ENCODE assay signal across 16 mouse cellular contexts in genomic region chr4:70012220-70012580, GRCm38 (mm10).
A peak's percentile ranks its signal among the peaks of the same experiment; 100 is the strongest.
DNase-seq lines count a peak whose midpoint lies in the region; ATAC-seq lines count a peak whose summit lies in the region.
"Had no signal": no experiment of that assay in that cellular context is flagged by ENCODE, and none has a peak within 500 bp of the region (broad histone marks: within the 10 kb centered on the region; RNA-seq: fewer than 3 reads in every experiment).

No protein-coding gene starts in this region.

- H3K4me3 ChIP-seq in embryonic facial prominence, embryonic 14.5 days (ENCODE audit: low read depth, low read length): no peak overlapping the region
- H3K4me3 ChIP-seq in embryonic facial prominence, embryonic 10.5 days: no peak overlapping the region
- H3K4me3 ChIP-seq in midbrain, embryonic 10.5 days: no peak overlapping the region
- no peak overlapping the region for H3K4me3 ChIP-seq in neural tube, embryonic 14.5 days (ENCODE audit: low read depth, low read length)
- H3K4me3 ChIP-seq: left cerebral cortex, adult 2 months; limb, embryonic 12.5 days; stomach, embryonic 15.5 days had no signal

- H3K9me3 ChIP-seq in embryonic facial prominence, embryonic 14.5 days (ENCODE audit: control insufficient read depth, low read length): no peaks in the 10 kb centered on the region
- H3K9me3 ChIP-seq in embryonic facial prominence, embryonic 10.5 days: no peaks in the 10 kb centered on the region
- no peaks in the 10 kb centered on the region for H3K9me3 ChIP-seq in midbrain, embryonic 10.5 days (replicated peaks)
- no peaks in the 10 kb centered on the region for H3K9me3 ChIP-seq in neural tube, embryonic 14.5 days (ENCODE audit: control insufficient read depth, low read length)
- H3K9me3 ChIP-seq: limb, embryonic 12.5 days; stomach, embryonic 15.5 days had no signal

- H3K4me1 ChIP-seq in embryonic facial prominence, embryonic 14.5 days (ENCODE audit: control insufficient read depth, insufficient read depth, low read length): no peaks in the 10 kb centered on the region
- peaks cover 8% of the 10 kb centered on the region for H3K4me1 ChIP-seq in embryonic facial prominence, embryonic 10.5 days
- peaks cover 10% of the 10 kb centered on the region for H3K4me1 ChIP-seq in midbrain, embryonic 10.5 days
- H3K4me1 ChIP-seq in neural tube, embryonic 14.5 days (ENCODE audit: control insufficient read depth, insufficient read depth, low read length): no peaks in the 10 kb centered on the region
- H3K4me1 ChIP-seq: stomach, embryonic 15.5 days had no signal

- H3K27ac ChIP-seq in embryonic facial prominence, embryonic 14.5 days (replicated peaks; ENCODE audit: low read depth, low read length): no peak overlapping the region
- no peak overlapping the region for H3K27ac ChIP-seq in embryonic facial prominence, embryonic 10.5 days (replicated peaks)
- H3K27ac ChIP-seq in midbrain, embryonic 10.5 days (replicated peaks): peak overlapping the region; percentile 42
- no peak overlapping the region for H3K27ac ChIP-seq in neural tube, embryonic 14.5 days (ENCODE audit: low read depth, low read length)
- H3K27ac ChIP-seq: left cerebral cortex, adult 2 months; limb, embryonic 12.5 days; stomach, embryonic 15.5 days had no signal

- H3K9ac ChIP-seq in embryonic facial prominence, embryonic 14.5 days (ENCODE audit: low read depth, low read length): no peak overlapping the region
- no peak overlapping the region for H3K9ac ChIP-seq in neural tube, embryonic 14.5 days (replicated peaks; ENCODE audit: low read depth, low read length)
- H3K9ac ChIP-seq: limb, embryonic 12.5 days; stomach, embryonic 15.5 days had no signal

- H3K36me3 ChIP-seq in embryonic facial prominence, embryonic 14.5 days (ENCODE audit: control insufficient read depth, insufficient read depth, low read length): no peaks in the 10 kb centered on the region
- no peaks in the 10 kb centered on the region for H3K36me3 ChIP-seq in embryonic facial prominence, embryonic 10.5 days (replicated peaks)
- no peaks in the 10 kb centered on the region for H3K36me3 ChIP-seq in midbrain, embryonic 10.5 days
- H3K36me3 ChIP-seq in neural tube, embryonic 14.5 days (ENCODE audit: control insufficient read depth, insufficient read depth, low read length): no peaks in the 10 kb centered on the region
- H3K36me3 ChIP-seq: limb, embryonic 12.5 days; stomach, embryonic 15.5 days had no signal

- DNase-seq in embryonic facial prominence, embryonic 14.5 days (ENCODE audit: low spot score): no peak
- no peak for DNase-seq in embryonic facial prominence, embryonic 10.5 days (ENCODE audit: low spot score)
- peak; percentile 40 to 58 for DNase-seq in right cerebral cortex, postnatal 10 days (ENCODE audit: low spot score in 2 of 2)
- DNase-seq in right cerebral cortex, adult 2 months (ENCODE audit: low spot score in 2 of 2): no peak
- DNase-seq in midbrain, embryonic 10.5 days (ENCODE audit: low spot score): no peak
- DNase-seq in urinary bladder, postnatal 14 days (ENCODE audit: low spot score): no peak
- DNase-seq: adrenal gland, postnatal 36 days; cerebellum, postnatal 14 days; gastrocnemius, postnatal 10 days; heart, postnatal 10 days had no signal

- 0 out of 2 replicates have a peak, but pooled peaks have one; percentile 2 for ATAC-seq in embryonic facial prominence, embryonic 14.5 days (ENCODE audit: low read depth)
- peak; percentile 66 for ATAC-seq in neural tube, embryonic 14.5 days (ENCODE audit: low read depth)
- no peak for ATAC-seq in granulocyte monocyte progenitor cell, adult 5-6 weeks (replicated peaks; ENCODE audit: poor library complexity, severe bottlenecking)

- 59% methylated on average over 6 of the region's 6 CpGs for WGBS in embryonic facial prominence, embryonic 14.5 days
- WGBS in embryonic facial prominence, embryonic 10.5 days: 68% methylated on average over 6 of the region's 6 CpGs
- WGBS in midbrain, embryonic 10.5 days: 62% methylated on average over 6 of the region's 6 CpGs
- WGBS in neural tube, embryonic 14.5 days: 42% methylated on average over 6 of the region's 6 CpGs

- no peaks in the 10 kb centered on the region for H3K27me3 ChIP-seq in embryonic facial prominence, embryonic 14.5 days (replicated peaks; ENCODE audit: control insufficient read depth, insufficient read depth, low read length)
- H3K27me3 ChIP-seq in embryonic facial prominence, embryonic 10.5 days (replicated peaks; ENCODE audit: low read depth, poor library complexity, severe bottlenecking): no peaks in the 10 kb centered on the region
- H3K27me3 ChIP-seq in midbrain, embryonic 10.5 days (ENCODE audit: low read depth, poor library complexity, severe bottlenecking): no peaks in the 10 kb centered on the region
- no peaks in the 10 kb centered on the region for H3K27me3 ChIP-seq in neural tube, embryonic 14.5 days (ENCODE audit: control insufficient read depth, insufficient read depth, low read length)
- H3K27me3 ChIP-seq: CH12.LX; limb, embryonic 12.5 days; stomach, embryonic 15.5 days had no signal

- no peak overlapping the region for H3K4me2 ChIP-seq in embryonic facial prominence, embryonic 14.5 days (ENCODE audit: low read depth, low read length)
- no peak overlapping the region for H3K4me2 ChIP-seq in neural tube, embryonic 14.5 days (ENCODE audit: low read depth, low read length)
- H3K4me2 ChIP-seq: limb, embryonic 12.5 days; stomach, embryonic 15.5 days had no signal

Comparison
In these comparisons a context has a peak if more than half of its experiments do, and no peak if none do; other contexts are left out.
1. DNase-seq: peak in right cerebral cortex, postnatal 10 days (2 of 2); none in embryonic facial prominence, embryonic 14.5 days (single experiment), embryonic facial prominence, embryonic 10.5 days (single experiment), right cerebral cortex, adult 2 months (0 of 2), midbrain, embryonic 10.5 days (single experiment) and urinary bladder, postnatal 14 days (single experiment).